Mouse (Mus musculus) limb, embryonic 14.5 days (tissue): Measurements from ENCODE around the gene Tbc1d15. TPM values are rescaled to one million over a fixed set of nuclear protein-coding genes. Genes with fewer than 3 reads are reported as not detected.

Experiments used
- ATAC-seq: fragments of 200-750 bp; cut with Nextera tagmentation; 2 replicates; pipeline ENCODE4 v1.8.0; 2017; ENCODE audit warnings: low read depth, moderate number of reproducible peaks, moderate TSS enrichment; ENCODE audit not compliant: low FRiP score
- DNase-seq: peaks from one replicate; pipeline ENCODE4 v3.0.0-alpha.2; 2015; ENCODE audit warnings: low spot score
- H3K27ac ChIP-seq: fragments of 300-500 bp; sonication (generic); replicated peaks from 2 replicates; pipeline ENCODE4 v1.5.1; 2014; ENCODE audit warnings: low read depth, mild to moderate bottlenecking, low read length, moderate library complexity, mixed read lengths
- H3K27me3 ChIP-seq: fragments of 300-500 bp; sonication (generic); 2 replicates; pipeline ENCODE4 v1.6.1; 2014; ENCODE audit warnings: low read length, mixed read lengths; ENCODE audit not compliant: control insufficient read depth, insufficient read depth
- H3K36me3 ChIP-seq: fragments of 300-500 bp; sonication (generic); 2 replicates; pipeline ENCODE4 v1.6.1; 2014; ENCODE audit warnings: mild to moderate bottlenecking, low read length, moderate library complexity, mixed read lengths; ENCODE audit not compliant: control insufficient read depth, insufficient read depth
- H3K4me1 ChIP-seq: fragments of 300-500 bp; sonication (generic); 2 replicates; pipeline ENCODE4 v1.6.1; 2014; ENCODE audit warnings: antibody characterized with exemption, low read length, mixed read lengths; ENCODE audit not compliant: control insufficient read depth, insufficient read depth
- H3K4me2 ChIP-seq: fragments of 300-500 bp; sonication (generic); replicated peaks from 2 replicates; pipeline ENCODE4 v1.6.1; 2014; ENCODE audit warnings: low read depth, mild to moderate bottlenecking, low read length, moderate library complexity; ENCODE audit not compliant: severe bottlenecking
- H3K4me3 ChIP-seq: fragments of 300-500 bp; sonication (generic); replicated peaks from 2 replicates; pipeline ENCODE4 v1.5.1; 2014; ENCODE audit warnings: low read length
- H3K9ac ChIP-seq: fragments of 300-500 bp; sonication (generic); 2 replicates; pipeline ENCODE4 v1.6.1; 2014; ENCODE audit warnings: mild to moderate bottlenecking, low read depth, low read length, moderate library complexity; ENCODE audit not compliant: severe bottlenecking
- H3K9me3 ChIP-seq: fragments of 300-500 bp; sonication (generic); 2 replicates; pipeline ENCODE4 v1.6.1; 2016; ENCODE audit warnings: low read length; ENCODE audit not compliant: control insufficient read depth
- POLR2A ChIP-seq: fragments of 200-500 bp; IDR thresholded peaks from 2 replicates; pipeline ENCODE4 v1.8.0; 2012; ENCODE audit warnings: inconsistent platforms, mild to moderate bottlenecking, moderate library complexity, borderline replicate concordance; ENCODE audit not compliant: insufficient read depth, insufficient read length; ENCODE audit errors: extremely low read depth
- WGBS: fragments of 180-500 bp; shearing (Covaris S2); extraction: QIAGEN DNeasy Blood & Tissue Kit; methylation state at CpG from one replicate; pipeline ENCODE4 v1.1.7; 2014; 5-methylcytosine and 5-hydroxymethylcytosine counted together
- polyA plus RNA-seq, 2 experiments: library from polyadenylated mRNA; depleted of rRNA in 1 of 2; stranded (reverse) in 1 of 2; unstranded in 1 of 2; fragments of >200 nt; fragmentation: Nextera tagmentation in 1 of 2; extraction: Ambion mirVana in 1 of 2; gene quantifications; 2 replicates each; pipeline versions ENCODE4 v1.2.1 to v1.2.3; 2012 to 2014

Tbc1d15 gene
- 24.9 and 36.4 TPM in 2 replicates for polyA plus RNA-seq (2012; rRNA removed)
- polyA plus RNA-seq (2014; fragmentation: Nextera tagmentation; extraction: Ambion mirVana): 67.4 and 78.8 TPM in 2 replicates

- no peaks in the 10 kb centered on the region for H3K27me3 ChIP-seq
- 0% methylated on average over 51 of the region's 67 CpGs for WGBS
- peak within 1 kb of the TSS; percentile 68 for H3K4me2 ChIP-seq
- H3K36me3 ChIP-seq: no peaks in the 10 kb centered on the region
- H3K27ac ChIP-seq: 0 out of 2 replicates have a peak within 1 kb of the TSS, but pooled peaks have one; percentile 41
- 0 out of 2 replicates have a peak, but pooled peaks have one; percentile 46 for TF ChIP-seq POLR2A
- ATAC-seq (peak; percentile 98), DNase-seq (peak; percentile 99)
- H3K4me3 ChIP-seq: peak within 1 kb of the TSS; percentile 95
- H3K4me1 ChIP-seq: peaks cover 14% of the 10 kb centered on the region
- H3K9me3 ChIP-seq: no peaks in the 10 kb centered on the region
- peak within 1 kb of the TSS; percentile 83 for H3K9ac ChIP-seq
Measured at GRCm38 (mm10) chr10:115251088-115251934, at the start of gene Tbc1d15. Gene Tbc1d15 (minus strand): TSS chr10:115251467.

- Histone ChIP-seq H3K9me3 (no peaks in the 10 kb centered on the region), H3K4me2 (no peak overlapping the region), H3K4me3 (no peak overlapping the region), H3K36me3 (peaks cover 44% of the 10 kb centered on the region), H3K27ac (no peak overlapping the region), H3K9ac (no peak overlapping the region), H3K27me3 (no peaks in the 10 kb centered on the region), H3K4me1 (no peaks in the 10 kb centered on the region)
- WGBS: 88% methylated on average over 4 of the region's 4 CpGs
- no peak for DNase-seq
- no peak for TF ChIP-seq POLR2A
- ATAC-seq: no peak
Measured at GRCm38 (mm10) chr10:115298683-115299082, 47.4 kb upstream of the Tbc1d15 start.

- no peak for DNase-seq
- TF ChIP-seq POLR2A: no peak
- WGBS: 92% methylated on average over 5 of the region's 5 CpGs
Measured at GRCm38 (mm10) chr10:115297582-115297981, 46.3 kb upstream of the Tbc1d15 start.

GRCm38 (mm10) chr10:115296401-115296935 lies 45.2 kb upstream of the Tbc1d15 start:
- DNase-seq: no peak
- TF ChIP-seq POLR2A: no peak
- Histone ChIP-seq H3K27ac (no peak overlapping the region), H3K4me1 (no peaks in the 10 kb centered on the region), H3K4me2 (no peak overlapping the region), H3K36me3 (peaks cover 63% of the 10 kb centered on the region), H3K9me3 (no peaks in the 10 kb centered on the region), H3K27me3 (no peaks in the 10 kb centered on the region), H3K9ac (no peak overlapping the region), H3K4me3 (no peak overlapping the region)
- WGBS: 70% methylated on average over 9 of the region's 9 CpGs
- no peak for ATAC-seq

More at GRCm38 (mm10) chr10:115297582-115297981, 46.3 kb upstream of the Tbc1d15 start:
- Histone ChIP-seq H3K4me3 (no peak overlapping the region), H3K4me2 (no peak overlapping the region), H3K9me3 (no peaks in the 10 kb centered on the region), H3K9ac (no peak overlapping the region), H3K27me3 (no peaks in the 10 kb centered on the region), H3K27ac (no peak overlapping the region), H3K36me3 (peaks cover 55% of the 10 kb centered on the region), H3K4me1 (no peaks in the 10 kb centered on the region)
- no peak for ATAC-seq

GRCm38 (mm10) chr10:115295162-115295561 lies 43.9 kb upstream of the Tbc1d15 start:
- Histone ChIP-seq H3K9ac (no peak overlapping the region), H3K27me3 (no peaks in the 10 kb centered on the region), H3K27ac (no peak overlapping the region), H3K36me3 (peaks cover 60% of the 10 kb centered on the region), H3K4me2 (no peak overlapping the region), H3K4me1 (no peaks in the 10 kb centered on the region), H3K4me3 (no peak overlapping the region), H3K9me3 (no peaks in the 10 kb centered on the region)
- 96% methylated on average over 3 of the region's 3 CpGs for WGBS
- TF ChIP-seq POLR2A: no peak
- DNase-seq (no peak), ATAC-seq (no peak)
